Mouse (Mus musculus) heart, embryonic 10.5 days (tissue): Measurements from ENCODE around the gene Grip2. TPM values are rescaled to one million over a fixed set of nuclear protein-coding genes. Genes with fewer than 3 reads are reported as not detected.
A peak's percentile ranks its signal among the peaks of the same experiment; 100 is the strongest.

Experiments
- DNase-seq: peaks from one replicate; pipeline ENCODE4 v3.0.0-alpha.2; 2017; ENCODE audit warnings: low spot score
- H3K27ac ChIP-seq: fragments of 300-500 bp; sonication (generic); 2 replicates; pipeline ENCODE4 v1.5.1; 2016; ENCODE audit warnings: mild to moderate bottlenecking
- H3K27me3 ChIP-seq: fragments of 300-500 bp; sonication (generic); 2 replicates; pipeline ENCODE4 v1.6.1; 2016; ENCODE audit warnings: mild to moderate bottlenecking; ENCODE audit not compliant: poor library complexity, insufficient read depth, severe bottlenecking
- H3K36me3 ChIP-seq: fragments of 300-500 bp; sonication (generic); 2 replicates; pipeline ENCODE4 v1.6.1; 2016; ENCODE audit warnings: mild to moderate bottlenecking, moderate library complexity
- H3K4me1 ChIP-seq: fragments of 300-500 bp; sonication (generic); 2 replicates; pipeline ENCODE4 v1.6.1; 2016; ENCODE audit warnings: mild to moderate bottlenecking
- H3K4me3 ChIP-seq: fragments of 300-500 bp; sonication (generic); 2 replicates; pipeline ENCODE4 v1.5.1; 2016; ENCODE audit warnings: mild to moderate bottlenecking, moderate library complexity
- H3K9me3 ChIP-seq: fragments of 300-500 bp; sonication (generic); 2 replicates; pipeline ENCODE4 v1.6.1; 2016; ENCODE audit warnings: mild to moderate bottlenecking, moderate library complexity
- WGBS: fragments of 180-500 bp; shearing (Covaris S2); methylation state at CpG from one replicate; pipeline ENCODE4 v1.1.7; 2016; 5-methylcytosine and 5-hydroxymethylcytosine counted together
- polyA plus RNA-seq: library from polyadenylated mRNA; unstranded; fragments of >200 nt; fragmentation: Nextera tagmentation; extraction: Ambion mirVana; gene quantifications from 2 replicates; pipeline ENCODE4 v1.2.1, GENCODE M21; 2016

The Grip2 gene
- polyA plus RNA-seq, 1 experiment from 2014 or later: 5.6 TPM

DNA sequence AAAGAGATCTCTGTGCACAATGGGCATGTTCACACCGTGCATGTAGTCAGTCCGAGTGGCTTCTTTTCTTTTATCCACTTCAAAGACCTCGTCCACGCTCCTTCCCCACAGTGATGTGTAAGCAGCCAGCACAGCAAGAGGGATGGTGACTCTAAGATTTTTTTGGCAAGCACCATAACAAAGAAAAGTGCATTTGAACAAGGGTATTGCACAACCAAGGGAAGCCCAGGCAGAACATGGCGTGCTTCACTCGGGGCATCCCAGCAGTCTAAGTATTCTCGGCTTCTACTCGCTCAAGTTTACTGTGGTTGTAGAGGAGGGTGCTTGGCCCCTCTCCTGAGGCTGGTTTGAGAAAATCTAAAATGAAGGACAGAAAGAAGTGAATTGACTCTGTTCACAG lies 84.1 kb downstream of the Grip2 start:
- H3K27ac ChIP-seq: no peak overlapping the region
- WGBS: 84% methylated on average over 8 of the region's 8 CpGs

DNA sequence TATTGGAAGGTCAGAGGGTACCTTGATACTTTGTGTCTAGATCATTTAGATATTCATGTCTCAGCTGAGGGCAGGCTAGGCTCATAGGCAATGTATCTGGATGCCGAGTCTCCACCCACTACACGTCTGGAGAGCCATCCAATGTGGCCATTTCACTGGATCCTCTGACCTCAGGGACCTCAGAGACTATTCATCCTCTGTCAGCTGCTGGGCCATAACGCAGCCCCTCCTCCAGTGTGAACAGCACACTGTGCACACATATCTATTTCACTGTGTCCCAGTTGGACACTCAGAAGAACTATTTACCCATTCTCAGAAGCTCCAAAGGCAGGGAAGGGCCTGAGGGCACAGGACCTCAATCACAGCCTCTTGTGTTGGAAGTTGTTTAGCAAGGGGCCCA lies 84.6 kb downstream of the Grip2 start:
- Histone ChIP-seq H3K4me1 (0 out of 2 replicates have a peak, but pooled peaks cover 4% of the 10 kb centered on the region), H3K27ac (no peak overlapping the region), H3K36me3 (peaks cover 85% of the 10 kb centered on the region), H3K4me3 (no peak overlapping the region), H3K27me3 (no peaks in the 10 kb centered on the region), H3K9me3 (no peaks in the 10 kb centered on the region)
- no peak for DNase-seq
- WGBS: 83% methylated on average over 3 of the region's 3 CpGs

More for the DNA sequence above, 84.1 kb downstream of the Grip2 start:
- 0 out of 2 replicates have a peak, but pooled peaks cover 4% of the 10 kb centered on the region for H3K4me1 ChIP-seq
- peaks cover 85% of the 10 kb centered on the region for H3K36me3 ChIP-seq
- no peaks in the 10 kb centered on the region for H3K27me3 ChIP-seq
- DNase-seq: no peak
- H3K4me3 ChIP-seq: no peak overlapping the region
- H3K9me3 ChIP-seq: no peaks in the 10 kb centered on the region

GRCm38 (mm10) chr6:91741046-91741445 lies 86.0 kb downstream of the Grip2 start:
- no peaks in the 10 kb centered on the region for H3K9me3 ChIP-seq
- peaks cover 10% of the 10 kb centered on the region; the same call in 1 of the 2 replicates for H3K4me1 ChIP-seq
- DNase-seq: no peak
- 68% methylated on average over 11 of the region's 11 CpGs for WGBS
- no peaks in the 10 kb centered on the region for H3K27me3 ChIP-seq
- H3K27ac ChIP-seq: no peak overlapping the region
- H3K36me3 ChIP-seq: peaks cover 85% of the 10 kb centered on the region
- H3K4me3 ChIP-seq: no peak overlapping the region

DNA sequence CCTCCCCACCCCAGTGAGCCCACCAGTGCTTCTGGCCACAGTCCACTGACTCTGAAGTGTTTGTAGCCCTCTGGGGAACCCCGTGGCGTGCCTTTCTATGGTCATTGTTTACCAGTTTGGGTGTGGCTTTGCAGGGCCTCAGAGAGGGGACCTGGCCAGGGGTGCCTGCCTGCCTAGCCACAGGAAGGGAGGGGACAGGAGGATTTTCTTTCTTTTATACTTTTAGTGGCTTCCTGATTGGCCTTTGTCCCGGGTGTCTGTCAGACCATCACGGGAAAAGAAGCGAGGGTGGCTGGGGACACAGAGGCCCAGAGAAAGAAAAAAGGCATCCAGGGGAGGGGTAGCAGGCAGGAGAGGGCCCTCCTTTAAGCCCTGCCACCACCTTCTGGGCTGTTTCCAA lies 89.0 kb downstream of the Grip2 start:
- WGBS: 57% methylated on average over 5 of the region's 5 CpGs
- no peak for DNase-seq
- no peaks in the 10 kb centered on the region for H3K27me3 ChIP-seq

DNA sequence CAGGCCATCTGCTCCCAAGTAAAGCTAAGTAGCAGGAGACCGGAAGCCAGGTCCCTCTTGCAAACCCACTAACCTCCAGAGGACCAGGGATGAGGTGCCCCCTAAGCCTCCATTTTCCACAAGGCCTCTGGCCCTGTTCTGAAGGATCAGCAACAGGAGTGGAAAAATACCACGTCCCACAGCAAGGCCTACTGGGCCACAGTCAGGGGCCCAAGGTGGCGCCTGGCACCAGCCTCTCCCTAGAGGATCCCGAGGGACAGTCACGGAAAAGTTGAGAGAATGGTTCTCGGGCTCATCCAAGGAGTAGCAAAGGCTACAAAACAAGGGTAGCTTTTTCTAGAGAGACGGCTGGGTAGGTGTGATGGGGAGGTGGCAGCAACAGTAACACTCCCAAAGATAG lies 89.6 kb downstream of the Grip2 start:
- DNase-seq: no peak
- peaks cover 91% of the 10 kb centered on the region for H3K36me3 ChIP-seq

More for the DNA sequence above, 89.0 kb downstream of the Grip2 start:
- Histone ChIP-seq H3K27ac (peak overlapping the region; percentile 32; the same call in 1 of the 2 replicates), H3K4me3 (no peak overlapping the region), H3K4me1 (peaks cover 7% of the 10 kb centered on the region; the same call in 1 of the 2 replicates), H3K36me3 (peaks cover 90% of the 10 kb centered on the region), H3K9me3 (no peaks in the 10 kb centered on the region)

DNA sequence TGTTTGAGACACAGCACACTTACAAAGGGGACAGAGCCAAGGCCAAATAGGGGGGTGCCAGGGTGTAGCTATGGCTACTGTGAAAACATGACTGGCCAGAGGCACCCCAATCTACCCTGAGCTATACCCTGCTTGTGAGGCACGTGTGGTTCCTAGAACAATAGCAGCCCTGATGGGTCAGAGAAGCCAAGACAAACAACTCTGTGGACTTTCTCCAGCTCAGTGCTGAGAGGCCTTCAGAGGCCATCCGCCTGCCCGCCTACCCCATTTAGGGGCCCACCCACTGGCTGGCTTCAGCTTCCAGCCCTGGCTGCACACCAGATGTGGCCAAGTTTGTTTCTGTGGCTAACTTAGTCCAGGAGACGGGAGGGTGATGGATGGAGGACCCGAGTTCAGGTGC lies 90.6 kb downstream of the Grip2 start:
- Histone ChIP-seq H3K27me3 (no peaks in the 10 kb centered on the region), H3K4me3 (no peak overlapping the region), H3K36me3 (peaks cover 91% of the 10 kb centered on the region), H3K27ac (peak overlapping the region; percentile 16; the same call in 1 of the 2 replicates), H3K4me1 (peaks cover 7% of the 10 kb centered on the region; the same call in 1 of the 2 replicates), H3K9me3 (no peaks in the 10 kb centered on the region)
- DNase-seq: no peak
- 53% methylated on average over 5 of the region's 5 CpGs for WGBS

More for the DNA sequence above, 89.6 kb downstream of the Grip2 start:
- Histone ChIP-seq H3K27me3 (no peaks in the 10 kb centered on the region), H3K4me3 (no peak overlapping the region), H3K27ac (peak overlapping the region; percentile 32; the same call in 1 of the 2 replicates), H3K4me1 (peaks cover 7% of the 10 kb centered on the region; the same call in 1 of the 2 replicates), H3K9me3 (no peaks in the 10 kb centered on the region)
- 87% methylated on average over 7 of the region's 7 CpGs for WGBS

DNA sequence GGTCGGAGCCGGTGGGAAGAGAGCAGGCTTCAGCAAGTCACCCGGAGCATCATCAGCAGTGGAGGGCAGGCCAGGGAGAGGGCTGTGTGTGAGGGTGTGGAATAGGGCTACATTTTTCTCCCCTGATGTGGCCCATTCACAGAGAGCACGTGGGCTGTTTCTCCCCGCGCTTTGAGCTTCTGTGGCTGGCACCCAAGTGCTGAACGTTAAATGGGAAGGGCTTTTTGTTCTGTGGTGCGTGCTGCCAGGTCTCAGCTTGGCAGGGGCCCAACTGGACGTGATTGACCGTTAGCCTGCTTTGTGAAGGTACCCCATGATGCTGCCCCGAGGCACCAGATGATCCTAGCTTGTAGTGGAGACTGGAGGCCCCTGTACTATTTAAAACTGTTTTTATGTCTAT lies 94.9 kb downstream of the Grip2 start:
- 96% methylated on average over 11 of the region's 11 CpGs for WGBS
- DNase-seq: no peak
- Histone ChIP-seq H3K9me3 (no peaks in the 10 kb centered on the region), H3K27ac (no peak overlapping the region), H3K4me3 (no peak overlapping the region), H3K27me3 (no peaks in the 10 kb centered on the region), H3K36me3 (peaks cover 91% of the 10 kb centered on the region), H3K4me1 (peaks cover 30% of the 10 kb centered on the region)

- peak overlapping the region; percentile 52; the same call in 1 of the 2 replicates for H3K27ac ChIP-seq
- no peak overlapping the region for H3K4me3 ChIP-seq
These were observed 97.3 kb downstream of the Grip2 start for GRCm38 (mm10) chr6:91729677-91730127.

GRCm38 (mm10) chr6:91728939-91729619 lies 98.0 kb downstream of the Grip2 start:
- DNase-seq: no peak
- H3K27me3 ChIP-seq: no peaks in the 10 kb centered on the region
- peak overlapping the region; percentile 52; the same call in 1 of the 2 replicates for H3K27ac ChIP-seq
- H3K36me3 ChIP-seq: peaks cover 97% of the 10 kb centered on the region
- 43% methylated on average over 6 of the region's 6 CpGs for WGBS
- no peak overlapping the region for H3K4me3 ChIP-seq
- H3K9me3 ChIP-seq: no peaks in the 10 kb centered on the region
- H3K4me1 ChIP-seq: peaks cover 26% of the 10 kb centered on the region

More at GRCm38 (mm10) chr6:91729677-91730127, 97.3 kb downstream of the Grip2 start:
- Histone ChIP-seq H3K4me1 (peaks cover 26% of the 10 kb centered on the region), H3K27me3 (no peaks in the 10 kb centered on the region), H3K9me3 (no peaks in the 10 kb centered on the region), H3K36me3 (peaks cover 90% of the 10 kb centered on the region)
- 57% methylated on average over 12 of the region's 12 CpGs for WGBS
- DNase-seq: no peak

DNA sequence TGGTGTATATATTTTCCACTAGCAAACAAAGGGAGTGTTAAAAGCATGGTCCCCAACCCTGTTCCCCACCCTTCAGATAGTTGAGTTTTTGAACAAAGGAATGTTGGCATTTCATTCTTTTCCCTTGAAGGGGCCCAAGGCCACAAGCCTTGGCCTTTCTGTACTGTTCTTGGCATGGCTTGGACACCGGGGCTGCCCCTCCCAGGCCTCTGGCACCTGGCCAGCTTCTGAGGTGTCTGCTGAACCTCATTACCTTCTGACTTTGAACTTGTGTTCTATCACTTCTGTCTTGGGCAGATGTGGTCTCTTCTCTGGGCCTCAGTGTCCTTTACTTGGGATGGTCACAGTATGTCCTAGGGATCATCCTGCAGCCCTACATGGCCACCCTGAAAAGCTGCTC lies 99.7 kb downstream of the Grip2 start:
- H3K27ac ChIP-seq: peak overlapping the region; percentile 47; the same call in 1 of the 2 replicates
- DNase-seq: no peak
- H3K4me1 ChIP-seq: peaks cover 26% of the 10 kb centered on the region
- H3K9me3 ChIP-seq: no peaks in the 10 kb centered on the region
- peaks cover 96% of the 10 kb centered on the region for H3K36me3 ChIP-seq
- H3K4me3 ChIP-seq: no peak overlapping the region
- 78% methylated on average over 1 of the region's 1 CpGs for WGBS
- H3K27me3 ChIP-seq: no peaks in the 10 kb centered on the region

- Histone ChIP-seq H3K27ac (peak overlapping the region; percentile 60), H3K27me3 (no peaks in the 10 kb centered on the region), H3K4me1 (peaks cover 39% of the 10 kb centered on the region), H3K4me3 (no peak overlapping the region), H3K9me3 (no peaks in the 10 kb centered on the region), H3K36me3 (peaks cover 49% of the 10 kb centered on the region)
- no peak for DNase-seq
- WGBS: 38% methylated on average over 12 of the region's 12 CpGs
These were observed 105.8 kb downstream of the Grip2 start for GRCm38 (mm10) chr6:91721215-91721701.

DNA sequence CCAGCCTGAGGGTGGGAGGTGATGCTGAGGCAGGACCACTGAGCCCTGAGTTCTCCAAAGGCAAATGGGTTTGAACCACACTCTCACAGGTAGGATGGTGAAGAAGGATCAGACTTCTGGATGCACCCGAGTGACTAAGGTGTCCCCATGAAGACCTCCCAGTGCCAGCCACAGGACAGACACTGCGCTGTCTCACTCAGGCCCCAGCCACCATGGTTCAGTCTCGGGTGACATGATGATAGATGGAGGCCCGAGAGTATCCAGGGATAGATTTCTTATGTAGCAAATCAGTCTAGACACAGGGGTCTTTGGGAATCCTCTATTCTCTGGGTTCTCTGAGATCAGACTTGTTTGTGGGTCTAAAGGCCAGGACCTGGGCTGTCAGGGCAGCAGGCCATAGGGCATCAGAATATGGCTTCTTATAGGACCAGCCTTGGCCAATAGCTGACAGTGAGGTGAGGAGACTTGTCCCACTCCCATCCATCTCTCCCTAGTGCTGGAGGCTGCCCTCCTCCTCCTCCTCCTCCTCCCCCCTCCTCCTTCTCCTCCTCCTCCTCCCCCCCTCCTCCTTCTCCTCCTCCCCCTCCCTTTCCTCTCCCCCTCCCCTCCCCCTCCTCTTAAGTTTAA lies 106.3 kb downstream of the Grip2 start:
- Histone ChIP-seq H3K27ac (peak overlapping the region; percentile 60), H3K36me3 (peaks cover 47% of the 10 kb centered on the region)

More for the DNA sequence above, 106.3 kb downstream of the Grip2 start:
- no peak for DNase-seq
- H3K4me3 ChIP-seq: no peak overlapping the region
- no peaks in the 10 kb centered on the region for H3K27me3 ChIP-seq
- H3K4me1 ChIP-seq: peaks cover 39% of the 10 kb centered on the region
- WGBS: 61% methylated on average over 4 of the region's 4 CpGs
- H3K9me3 ChIP-seq: no peaks in the 10 kb centered on the region
